Mouse (Mus musculus) kidney, adult 8-10 months (tissue): ENCODE results near the gene Gucy2g.

ENCODE experiments used
- DNase-seq, 2 experiments: peaks; one replicate each; pipeline ENCODE4 v3.0.0; 2022

The Gucy2g gene

DNA sequence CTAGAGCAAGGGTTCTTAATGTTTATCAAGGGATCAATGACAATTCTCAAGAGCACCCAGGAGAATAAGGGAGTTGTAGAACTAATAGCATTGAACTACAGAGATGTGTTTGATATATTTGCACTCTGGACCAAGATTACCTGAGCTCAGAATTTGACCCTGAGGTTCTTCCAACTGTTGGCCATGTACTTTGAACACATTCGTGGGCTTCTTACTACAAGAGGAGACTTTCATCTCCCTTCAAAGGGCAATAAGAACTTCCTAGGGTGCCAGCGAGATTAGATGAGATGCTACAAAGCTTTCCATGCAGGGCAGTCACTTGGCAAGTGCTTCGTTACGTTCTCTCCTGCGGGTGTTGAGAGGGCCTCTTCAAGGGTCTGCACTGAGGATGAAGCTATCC is 6.5 kb upstream of the Gucy2g start:
- no peak for DNase-seq

DNA sequence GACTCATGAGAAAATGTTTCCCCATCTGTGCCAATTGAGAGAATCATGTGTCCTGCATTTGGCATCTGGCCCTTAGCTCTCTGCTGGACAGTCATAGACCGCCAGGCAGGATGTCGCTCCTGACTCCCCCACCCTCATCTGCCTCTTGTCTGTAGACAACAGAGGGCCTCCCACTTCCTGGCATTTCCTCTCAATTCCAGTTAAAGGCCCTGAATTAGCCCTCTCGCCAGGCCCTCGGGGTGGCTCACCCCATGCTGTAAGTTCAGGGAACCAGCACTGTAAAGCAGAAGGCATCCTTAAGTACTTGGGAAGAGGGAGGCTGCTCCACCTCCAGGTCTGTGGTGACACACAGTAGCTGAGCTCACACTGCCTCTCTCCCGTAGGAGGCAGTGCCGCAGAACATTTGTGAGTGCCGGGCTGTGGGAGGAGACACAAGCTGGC is 3.8 kb upstream of the Gucy2g start:
- peak; percentile 58 to 67 for DNase-seq

DNA sequence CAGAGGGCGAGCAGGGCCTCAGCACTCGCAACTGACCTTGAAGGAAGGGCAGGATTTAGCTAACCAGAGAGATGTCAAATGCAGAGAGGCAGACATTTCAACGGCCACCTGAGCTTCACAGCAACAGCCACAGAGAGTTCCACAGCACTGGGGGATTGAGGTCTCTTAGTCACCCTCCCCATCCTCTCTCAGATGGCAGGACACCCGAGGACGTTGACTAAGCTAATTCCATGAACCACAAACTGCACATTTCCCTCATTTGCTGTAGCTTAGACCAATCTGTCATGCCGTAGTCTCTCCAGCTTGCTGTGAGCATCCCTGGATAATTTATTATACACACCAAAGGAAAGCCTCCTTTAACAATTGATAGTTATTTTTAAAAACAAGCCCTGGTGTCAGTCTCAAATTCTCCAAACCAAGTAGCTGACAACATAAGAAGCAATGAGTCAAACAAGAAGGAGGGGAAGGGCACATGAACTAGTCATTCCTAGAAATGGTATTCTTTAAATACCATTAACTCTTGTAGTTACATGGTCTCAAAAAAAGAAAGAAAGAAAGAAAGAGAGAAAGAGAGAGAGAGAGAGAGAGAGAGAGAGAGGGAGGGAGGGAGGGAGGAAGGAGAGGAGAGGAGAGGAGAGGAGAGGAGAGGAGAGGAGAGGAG is 1.1 kb downstream of the Gucy2g start:
- no peak for DNase-seq

DNA sequence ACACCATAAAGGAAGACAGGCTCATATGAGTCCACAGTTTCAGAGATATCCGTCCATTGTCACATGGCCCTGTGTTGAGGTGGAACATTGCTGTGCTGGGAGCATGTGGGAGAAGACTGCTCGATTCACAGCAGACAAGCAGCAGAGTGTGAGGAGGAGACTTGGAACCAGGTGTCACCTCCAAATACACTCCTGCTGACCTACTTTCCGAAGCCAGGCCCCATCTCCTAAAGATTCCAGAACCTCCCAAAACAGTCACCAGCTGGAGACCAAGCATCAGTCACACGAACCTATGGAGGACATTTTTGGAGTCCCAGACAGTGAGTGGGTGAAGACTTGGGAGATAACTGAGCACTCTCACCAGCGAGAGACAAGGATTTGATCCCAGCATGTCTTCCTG is 4.5 kb downstream of the Gucy2g start:
- DNase-seq: no peak

DNA sequence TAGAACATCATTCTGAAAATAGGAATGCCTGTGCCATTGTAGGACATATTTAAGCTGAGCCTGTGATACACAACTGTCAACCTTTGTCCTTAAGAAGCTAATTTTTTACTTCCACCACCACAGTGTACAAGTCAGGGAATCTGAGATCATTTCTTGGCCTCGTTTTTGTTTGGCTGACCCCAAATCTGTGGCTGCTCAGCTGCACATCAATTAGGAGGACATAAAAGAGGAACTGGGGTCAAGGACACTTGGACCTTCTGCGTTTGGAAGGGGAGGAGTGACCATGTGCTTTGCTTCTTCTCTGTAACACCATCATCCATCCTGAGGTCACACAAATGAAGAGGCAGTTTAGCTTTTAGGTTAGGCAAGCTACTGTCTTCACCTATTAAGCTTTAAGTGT is 5.0 kb downstream of the Gucy2g start:
- DNase-seq: peak; percentile 42 to 66

DNA sequence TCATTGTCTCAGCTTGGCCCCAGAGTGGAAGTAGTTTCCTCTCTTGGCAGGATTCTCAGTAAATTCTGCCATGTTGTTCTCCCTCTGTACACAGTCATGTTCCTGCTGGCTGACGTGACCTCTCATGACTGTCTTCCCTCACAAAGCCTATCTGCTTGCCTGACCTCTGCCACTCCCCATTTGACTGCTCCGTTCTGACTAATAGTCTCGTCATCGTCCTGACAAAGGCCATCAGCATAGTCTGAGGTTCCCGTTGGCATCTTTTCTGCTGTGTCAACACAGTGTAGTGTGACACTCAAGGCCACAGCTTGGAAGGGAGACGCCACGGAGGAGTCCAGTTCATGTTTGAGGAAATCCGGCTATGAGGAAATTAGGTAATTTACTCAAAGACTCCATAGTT is 8.9 kb downstream of the Gucy2g start:
- DNase-seq: no peak

DNA sequence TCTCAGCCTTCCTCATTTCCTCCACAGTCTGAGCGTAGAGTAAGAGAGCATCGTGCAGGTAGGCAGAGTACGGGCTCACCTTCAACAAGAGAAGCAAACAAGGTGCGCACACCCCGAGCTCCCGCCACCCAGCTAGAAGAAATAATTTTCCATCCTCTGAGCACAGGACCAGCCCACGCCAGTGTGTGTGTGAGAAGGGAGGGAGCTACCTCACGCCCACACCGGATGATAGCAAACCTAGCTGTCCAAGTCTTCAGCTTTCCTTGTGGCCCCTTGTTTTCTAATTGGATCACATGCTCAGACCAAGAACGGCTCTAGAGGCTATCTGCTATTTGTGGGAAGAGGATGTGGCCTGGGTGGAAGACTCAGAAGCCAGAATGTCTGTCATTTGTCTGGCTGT is 10.0 kb downstream of the Gucy2g start:
- no peak for DNase-seq

DNA sequence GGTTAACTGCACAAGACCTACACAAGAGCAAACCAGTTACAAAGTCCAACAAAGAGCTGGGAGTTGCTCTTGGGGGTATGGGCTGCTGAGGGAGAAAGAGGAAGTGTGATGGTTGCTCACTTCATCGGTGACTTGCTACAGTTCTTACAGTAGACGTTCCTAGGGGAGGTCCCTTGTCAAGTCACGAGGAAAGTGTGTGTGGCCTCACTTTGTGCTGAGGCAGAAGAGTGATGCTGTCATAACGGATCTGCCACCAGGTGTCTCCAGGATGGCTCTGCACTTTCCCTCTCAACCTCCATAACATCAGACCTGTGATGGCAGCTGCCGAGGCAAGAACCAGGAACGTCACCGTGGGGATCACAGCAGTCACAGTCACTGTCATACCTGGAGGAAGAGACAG is 13.9 kb downstream of the Gucy2g start:
- DNase-seq: no peak

DNA sequence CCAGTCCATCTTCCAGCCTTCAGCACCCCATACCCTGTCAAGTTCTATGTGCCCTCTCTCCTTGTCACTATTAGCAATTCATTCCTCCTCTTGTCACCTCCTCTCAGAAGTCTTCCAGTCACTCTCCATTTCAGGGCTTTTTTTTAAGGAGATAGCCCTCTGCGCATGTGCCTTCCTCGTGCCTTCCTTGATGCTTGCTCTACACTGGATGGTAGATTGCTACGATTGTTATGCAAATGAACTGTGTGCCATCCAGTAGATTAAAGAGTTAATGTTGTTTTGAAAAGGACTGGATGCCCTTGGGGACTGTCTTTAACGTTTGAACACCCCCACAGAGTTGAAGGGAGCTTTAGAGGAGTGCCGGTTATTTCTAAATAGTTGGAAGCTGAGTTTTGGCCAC is 14.4 kb downstream of the Gucy2g start:
- no peak for DNase-seq

DNA sequence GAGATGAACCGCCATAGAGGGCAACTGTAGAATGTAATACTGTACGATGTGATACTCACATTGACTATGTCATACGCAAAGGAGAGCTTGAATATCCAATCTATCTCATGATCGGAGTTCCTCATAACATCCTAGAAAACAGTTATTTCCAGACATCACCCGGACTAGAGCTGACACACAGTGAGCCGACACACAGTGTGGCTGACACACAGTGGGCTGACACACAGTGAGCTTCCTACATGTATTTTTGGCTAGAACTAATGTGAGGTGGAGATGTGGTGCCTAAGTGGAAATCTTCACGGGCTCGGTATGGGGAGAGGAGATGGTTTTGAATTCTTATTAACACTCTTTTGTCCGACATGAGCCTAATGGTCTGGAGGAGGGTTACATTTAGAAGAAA is 18.8 kb downstream of the Gucy2g start:
- DNase-seq: no peak

DNA sequence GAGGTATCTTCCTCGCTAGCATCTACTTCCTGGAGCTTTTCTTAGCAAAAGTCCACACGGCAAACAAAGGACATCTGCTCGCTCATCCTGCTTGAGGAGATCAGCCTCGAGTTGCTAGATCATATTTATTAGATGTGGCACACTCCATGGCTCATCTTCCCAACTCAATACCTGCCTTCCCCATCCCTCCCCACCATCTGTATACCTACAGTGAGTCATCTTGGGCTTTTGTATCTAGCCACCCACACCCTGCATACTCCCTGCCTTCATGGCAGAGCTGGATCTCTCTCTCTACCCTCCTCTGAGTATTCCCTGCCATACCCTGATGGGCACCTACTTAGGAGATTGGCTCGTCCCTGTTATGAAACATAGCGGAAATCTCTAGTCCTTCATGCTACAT is 19.8 kb downstream of the Gucy2g start:
- DNase-seq: no peak

DNA sequence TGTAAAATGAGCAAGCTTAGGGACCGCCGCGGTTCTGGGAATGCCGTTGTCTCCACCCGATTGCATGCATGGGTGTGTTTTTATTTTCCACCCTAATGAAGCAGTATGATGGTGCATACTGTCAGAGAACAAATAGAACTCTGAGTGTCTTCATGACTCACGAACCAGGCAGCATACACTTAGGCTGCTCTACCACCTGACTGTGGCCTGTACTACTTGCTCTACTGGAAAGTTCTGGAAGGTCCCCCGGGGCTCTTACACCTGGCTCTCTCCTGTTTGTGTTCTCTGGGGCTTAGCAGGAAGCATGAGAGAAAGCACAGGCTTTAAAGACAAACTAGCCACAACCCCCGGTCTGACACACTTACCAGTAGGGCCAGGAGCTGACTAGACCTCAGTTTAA is 21.7 kb downstream of the Gucy2g start:
- DNase-seq: peak; percentile 24 to 43

DNA sequence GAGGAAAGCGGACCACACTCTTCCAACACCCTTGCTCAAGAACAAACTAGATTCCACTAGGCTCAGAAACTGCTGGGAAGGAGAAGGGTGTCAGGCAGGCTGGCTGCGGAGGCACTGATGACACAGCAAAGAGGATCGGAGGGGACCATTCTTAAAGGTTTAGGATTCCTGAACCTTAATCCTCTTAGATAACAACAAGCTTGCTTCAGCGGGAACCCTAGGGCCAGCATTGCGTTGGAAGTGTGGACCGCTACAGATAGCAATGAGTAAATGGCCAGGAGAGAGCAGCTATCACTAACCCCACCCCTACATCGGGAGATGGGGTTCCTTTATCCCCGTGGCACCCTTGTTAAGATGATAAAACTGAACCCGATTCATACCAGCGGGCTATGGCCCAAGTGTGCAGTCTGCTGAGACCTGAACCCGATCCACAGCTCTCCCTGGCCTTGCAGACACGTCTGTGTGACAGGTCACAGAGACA is 22.3 kb downstream of the Gucy2g start:
- DNase-seq: no peak

DNA sequence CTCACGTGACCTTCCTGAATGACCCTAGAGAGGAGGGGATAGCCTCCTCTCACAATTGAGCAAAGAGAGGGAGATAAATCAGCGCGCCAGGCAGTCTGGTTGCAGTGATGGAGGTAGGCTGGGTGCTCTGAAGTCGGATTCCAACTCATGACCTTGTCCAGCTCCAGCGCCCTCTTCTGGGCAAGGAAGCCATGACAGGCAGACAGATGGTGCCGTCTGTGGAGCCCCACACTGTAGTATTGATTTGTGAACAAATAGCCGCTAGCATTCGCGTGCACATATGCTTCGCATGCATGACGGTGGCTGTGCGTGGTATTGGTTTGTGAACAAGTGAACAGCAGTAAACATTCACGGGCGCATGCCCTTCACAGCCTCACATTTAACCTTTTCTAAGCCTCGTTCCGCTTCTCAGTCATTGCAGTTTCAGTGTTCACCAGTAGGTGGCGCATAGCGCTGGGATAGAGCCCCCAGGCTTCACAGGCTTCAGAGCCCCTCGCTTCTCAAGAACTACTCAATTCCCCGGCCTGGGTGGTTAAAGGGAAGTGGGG is 22.8 kb downstream of the Gucy2g start:
- DNase-seq: peak; percentile 71 to 88

DNA sequence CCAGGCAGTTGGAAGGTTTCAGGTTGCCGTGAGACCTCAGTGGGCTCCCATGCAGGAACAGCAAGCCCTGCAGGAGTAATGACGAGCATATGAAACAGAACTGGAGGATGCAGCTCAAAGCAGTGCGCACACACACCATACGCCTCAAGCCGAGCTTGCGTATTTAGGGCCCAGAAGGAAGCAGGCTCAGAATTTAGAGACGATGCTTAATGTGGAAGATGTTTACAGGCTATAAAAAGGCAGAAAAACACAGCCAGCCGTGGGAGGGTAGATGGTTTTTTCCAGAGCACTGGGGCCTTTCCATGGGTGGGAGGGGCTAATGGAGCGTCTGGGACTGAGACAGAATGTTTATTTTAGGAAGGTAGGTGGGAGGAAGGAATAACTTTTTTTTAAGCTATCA is 23.7 kb downstream of the Gucy2g start:
- DNase-seq: no peak

DNA sequence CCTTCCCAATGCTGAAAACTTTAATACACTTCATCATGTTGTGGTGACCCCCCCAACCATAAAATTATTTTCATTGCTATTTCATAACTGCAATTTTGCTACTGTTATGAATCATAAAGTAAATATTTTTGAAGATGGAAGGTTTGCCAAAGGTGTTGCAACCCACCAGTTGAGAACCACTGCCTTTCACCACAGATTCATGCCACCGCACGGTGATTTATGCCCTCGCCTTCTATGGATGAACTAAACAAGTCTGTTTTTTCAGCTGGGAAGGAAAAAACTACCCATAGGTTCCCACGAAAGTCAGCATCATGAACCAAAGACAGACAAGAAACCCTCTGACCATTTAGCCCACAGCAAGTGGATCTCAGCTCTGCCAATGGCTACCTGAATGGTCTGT is 24.2 kb downstream of the Gucy2g start:
- DNase-seq: no peak

DNA sequence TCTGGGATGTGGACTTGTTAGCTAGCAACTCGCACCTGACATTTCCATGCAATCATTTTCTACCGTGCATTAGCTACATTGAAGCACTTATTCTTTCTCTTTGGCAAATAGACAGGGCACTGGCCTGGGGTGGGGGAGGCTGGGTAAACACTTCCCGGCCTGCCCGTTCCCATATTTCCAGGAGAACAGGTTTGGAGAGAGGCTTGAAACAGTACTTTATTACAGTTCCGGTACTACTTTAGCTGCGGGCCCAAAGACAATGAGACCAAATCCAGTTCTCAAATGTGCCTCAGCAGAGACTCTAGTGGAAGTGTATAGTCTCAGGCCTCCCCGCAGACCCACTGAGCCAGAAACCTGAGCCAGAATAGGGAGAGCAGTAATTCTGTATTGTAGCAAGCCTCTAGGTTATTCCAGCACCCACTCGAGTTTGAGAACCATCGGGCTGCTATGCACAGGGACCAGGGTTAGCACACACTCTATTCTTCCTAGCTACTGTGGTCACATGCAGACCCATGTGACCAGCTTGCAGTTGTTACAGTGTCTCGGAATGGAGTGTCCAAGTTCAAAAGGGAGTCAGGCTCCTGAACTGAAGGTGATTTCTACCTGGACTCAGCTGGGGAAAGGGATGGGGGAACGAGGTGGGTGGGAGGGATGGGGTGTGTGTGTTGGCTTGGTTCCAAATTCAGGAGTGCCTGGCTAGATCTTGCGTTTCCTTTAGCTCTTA is 27.3 kb downstream of the Gucy2g start:
- no peak for DNase-seq

DNA sequence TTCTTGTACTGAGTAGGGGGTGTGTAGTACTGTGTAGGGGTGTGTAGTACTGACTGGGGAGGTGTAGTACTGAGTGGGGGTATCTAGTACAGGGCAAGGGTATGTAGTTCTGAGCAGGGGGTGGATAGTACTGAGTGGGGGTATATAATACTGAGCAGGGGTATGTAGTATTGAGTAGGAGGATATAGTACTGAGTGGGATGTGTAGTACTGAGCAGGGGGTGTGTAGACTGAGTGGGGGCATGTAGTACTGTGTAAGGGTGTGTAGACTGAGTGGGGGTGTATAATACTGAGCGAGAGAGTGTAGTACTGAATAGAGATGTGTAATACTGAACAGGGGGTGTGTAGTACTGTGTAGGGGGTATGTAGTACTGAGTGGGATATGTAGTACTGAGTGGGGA is 29.3 kb downstream of the Gucy2g start:
- DNase-seq: no peak

DNA sequence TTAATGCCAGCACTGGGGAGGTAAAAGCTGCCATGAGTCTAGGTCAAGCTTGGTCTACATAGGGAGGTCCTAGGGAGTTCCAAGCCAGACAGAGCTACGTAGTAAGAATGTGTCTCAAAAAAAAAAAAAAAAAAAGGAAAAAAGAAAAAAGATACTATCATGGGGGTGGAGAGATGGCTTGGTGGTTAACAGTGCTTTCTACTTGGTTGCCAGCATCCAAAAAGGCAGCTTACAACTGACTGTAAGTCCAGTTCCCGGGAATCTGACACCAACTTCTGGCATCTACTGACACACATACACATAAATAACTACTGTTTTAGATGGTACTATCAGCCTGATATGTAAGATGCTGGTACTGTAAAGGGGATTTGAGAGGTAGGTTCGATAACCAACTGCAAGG is 32.0 kb downstream of the Gucy2g start:
- DNase-seq: no peak

DNA sequence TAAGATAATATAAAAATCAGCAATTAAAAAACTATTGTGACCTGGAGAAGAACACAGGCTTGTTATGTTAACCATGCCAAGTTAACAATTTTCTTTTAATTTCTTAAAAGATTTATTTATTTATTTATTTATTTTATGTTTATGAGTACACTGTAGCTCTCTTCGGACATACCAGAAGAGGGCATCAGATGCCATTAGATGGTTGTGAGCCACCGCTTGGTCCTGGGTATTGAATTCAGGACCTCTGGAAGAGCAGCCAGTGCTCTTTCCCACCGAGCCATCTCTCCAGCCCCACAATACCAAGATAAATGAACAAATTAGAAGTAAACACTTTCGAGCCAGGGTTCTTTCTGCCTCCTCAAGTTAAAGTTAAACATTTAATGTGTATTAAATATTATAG is 32.4 kb downstream of the Gucy2g start:
- DNase-seq: no peak

DNA sequence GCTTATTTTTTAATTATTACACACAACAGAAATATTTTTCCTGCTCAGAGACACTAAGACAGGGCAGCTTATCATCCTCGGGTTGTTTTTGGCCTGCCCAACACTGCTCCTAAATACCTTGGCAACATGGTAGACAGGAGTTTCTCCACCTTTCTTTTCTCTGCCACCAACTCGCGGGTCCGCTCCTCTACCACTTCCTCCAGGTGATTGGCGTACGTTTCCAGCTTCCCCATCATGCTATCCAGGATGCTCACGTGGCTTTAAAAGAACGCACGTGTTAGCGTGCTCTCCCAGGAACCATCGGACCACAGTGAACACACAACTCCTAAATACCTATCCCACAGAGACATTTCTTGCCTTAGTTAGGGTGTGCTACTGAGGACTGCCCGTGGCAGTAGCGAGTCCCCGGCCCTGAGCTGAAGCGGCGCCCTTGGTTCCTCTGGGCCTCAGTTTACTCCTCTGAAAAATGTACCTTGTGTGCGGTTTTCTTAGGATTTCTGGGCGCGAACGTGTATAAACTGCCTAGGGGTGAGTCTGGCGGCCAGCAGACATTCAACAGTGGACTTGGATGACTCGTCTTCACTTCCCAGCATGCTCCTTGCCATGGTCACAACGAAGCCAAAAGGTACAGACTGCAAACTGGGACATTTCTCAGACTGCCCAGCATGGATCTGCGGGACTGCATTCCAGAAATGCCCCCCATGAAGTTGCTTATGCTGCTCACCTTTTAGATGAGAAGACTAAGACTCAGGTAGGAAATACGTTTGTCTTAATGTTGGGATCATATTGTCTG is 33.1 kb downstream of the Gucy2g start:
- DNase-seq: no peak

DNA sequence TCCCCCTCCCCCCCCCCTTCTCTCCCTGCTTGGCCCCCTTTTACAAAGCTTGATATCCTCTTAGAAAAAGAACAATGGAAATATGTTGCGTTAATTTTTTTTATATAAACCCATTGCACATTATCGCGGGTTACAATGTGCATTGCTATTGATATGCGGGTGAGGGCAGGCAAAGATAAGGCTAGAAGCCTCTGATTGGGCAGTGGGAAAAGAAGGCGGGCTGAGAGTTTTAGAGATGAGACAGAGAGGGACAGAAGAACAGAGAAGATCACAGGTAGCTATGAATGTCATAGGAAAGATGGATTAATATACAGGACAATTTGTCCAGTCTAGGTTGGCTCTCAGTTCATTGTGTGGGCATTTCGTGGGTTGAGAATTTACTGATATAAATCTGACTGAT is 33.8 kb downstream of the Gucy2g start:
- no peak for DNase-seq

DNA sequence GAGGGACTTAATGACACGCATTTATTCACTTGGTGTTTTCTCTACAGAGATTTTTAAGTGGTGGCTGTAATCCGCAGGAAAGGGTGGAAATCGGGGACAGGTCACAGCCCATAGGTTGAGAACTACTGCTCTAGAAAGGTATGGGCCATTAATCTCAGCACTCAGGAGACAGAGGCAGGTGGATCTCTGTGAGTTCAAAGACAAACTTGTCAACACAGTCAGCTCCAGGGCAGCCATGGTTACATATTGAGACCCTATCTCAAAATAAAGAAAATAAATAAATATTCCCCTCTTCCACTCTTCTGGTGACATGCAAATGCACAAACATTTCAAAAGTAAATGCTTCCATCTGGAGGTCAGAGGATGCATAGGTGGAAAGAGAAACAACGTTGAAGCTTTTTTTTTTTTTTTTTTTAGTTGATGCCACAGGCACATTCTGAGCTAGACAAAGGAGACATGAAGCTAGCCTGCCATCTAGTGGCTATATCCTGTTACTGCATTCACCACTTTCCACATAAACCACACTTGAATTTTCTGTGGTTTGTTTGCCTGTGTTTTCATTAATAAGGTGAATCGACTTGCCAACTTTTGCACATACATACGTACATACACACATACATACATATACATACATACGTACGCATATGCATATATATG is 34.4 kb downstream of the Gucy2g start:
- DNase-seq: peak; percentile 31 to 59
